Mouse (Mus musculus) ES-E14 (cell line): ENCODE data around the gene Islr.

ENCODE experiments used
- CHD2 ChIP-seq: IDR thresholded peaks from 2 replicates; pipeline ENCODE4 v1.6.1; 2014; ENCODE audit warnings: mild to moderate bottlenecking, low read depth, low read length, inconsistent platforms
- HCFC1 ChIP-seq: IDR thresholded peaks from 2 replicates; pipeline ENCODE4 v1.6.1; 2012; ENCODE audit warnings: low read length, inconsistent platforms, borderline replicate concordance; ENCODE audit not compliant: insufficient read depth
- MAFK ChIP-seq: IDR thresholded peaks from 2 replicates; pipeline ENCODE4 v1.6.1; 2014; ENCODE audit warnings: mild to moderate bottlenecking, low read depth, low read length, inconsistent platforms; ENCODE audit not compliant: insufficient read depth

DNA sequence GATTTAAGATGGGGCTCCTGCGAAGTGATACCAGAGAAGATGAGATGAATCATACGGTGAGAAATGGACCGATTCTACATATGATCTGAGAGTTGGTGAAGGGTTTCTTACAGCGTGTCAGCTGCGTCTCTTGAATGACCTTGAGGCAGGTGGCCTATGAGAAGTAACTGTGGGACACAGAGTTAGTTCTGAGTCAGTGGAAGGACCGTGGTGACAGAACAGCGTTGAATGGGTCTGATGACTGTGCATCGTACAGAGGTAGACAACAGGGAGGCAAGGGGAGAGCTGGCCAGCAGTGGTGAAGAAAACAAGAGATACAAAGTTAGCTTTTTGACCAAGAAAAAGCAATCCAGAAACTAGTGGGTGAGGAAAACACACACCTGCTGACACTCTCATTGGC, 46.2 kb upstream of the Islr start:
- TF ChIP-seq MAFK (no peak), CHD2 (no peak), HCFC1 (no peak)
